Mouse (Mus musculus) embryonic fibroblast, embryonic 13.5 days (primary cell): ENCODE measurements around the gene Tlcd1. TPM values are rescaled to one million over a fixed set of nuclear protein-coding genes. Genes with fewer than 3 reads are reported as not detected.
"Not testable (repeated sequence)": the region's sequence is repeated elsewhere in the genome, so short reads cannot be mapped to it uniquely, and the experiment has no call there.

ENCODE experiments used
- H3K27ac ChIP-seq: 2 replicates; pipeline ENCODE4 v1.5.1; 2012; ENCODE audit warnings: low read length, control low read depth, inconsistent platforms; ENCODE audit not compliant: insufficient read depth
- H3K4me1 ChIP-seq: 2 replicates; pipeline ENCODE4 v1.6.1; 2011; ENCODE audit warnings: low read length; ENCODE audit not compliant: control insufficient read depth, insufficient read depth
- H3K4me3 ChIP-seq: 2 replicates; pipeline ENCODE4 v1.5.1; 2011; ENCODE audit warnings: mild to moderate bottlenecking, control low read depth, low read length; ENCODE audit not compliant: insufficient read depth
- CTCF ChIP-seq: IDR thresholded peaks from 2 replicates; pipeline ENCODE4 v1.5.1; 2011; ENCODE audit warnings: mild to moderate bottlenecking, control low read depth, low read length, moderate library complexity, borderline replicate concordance; ENCODE audit not compliant: insufficient read depth
- POLR2A ChIP-seq: IDR thresholded peaks from 2 replicates; pipeline ENCODE4 v1.6.1; 2011; ENCODE audit warnings: low read depth, mild to moderate bottlenecking, control low read depth, low read length, moderate library complexity
- polyA plus RNA-seq: library from polyadenylated mRNA; stranded (reverse); fragments of >200 nt; gene quantifications from 2 replicates; pipeline ENCODE4 v1.2.4, GENCODE M21; 2011; ENCODE audit warnings: low read depth; ENCODE audit not compliant: missing spikeins, insufficient read length

Tlcd1 gene
- 13.6 and 15.3 TPM in 2 replicates for polyA plus RNA-seq

- peaks cover 5% of the 10 kb centered on the region for H3K4me1 ChIP-seq
- H3K4me3 ChIP-seq = peak within 1 kb of the TSS; percentile 59
- peak within 1 kb of the TSS; percentile 98 for H3K27ac ChIP-seq
- TF ChIP-seq POLR2A (peak; percentile 64), CTCF (no peak)
These were observed at the start of gene Tlcd1, which contains the start of gene Nek8 for GRCm38 (mm10) chr11:78176402-78176862. Tlcd1 (plus strand) TSS chr11:78176711. Nek8 (minus strand) TSS chr11:78176675.

GRCm38 (mm10) chr11:78126739-78127138, 49.8 kb upstream of the Tlcd1 start:
- Histone ChIP-seq H3K4me3 (no peak overlapping the region), H3K4me1 (peaks cover 3% of the 10 kb centered on the region; the same call in 1 of the 2 replicates), H3K27ac (no peak overlapping the region)
- TF ChIP-seq CTCF = no peak
- no peak for TF ChIP-seq POLR2A

GRCm38 (mm10) chr11:78129458-78129857, 47.1 kb upstream of the Tlcd1 start:
- Histone ChIP-seq H3K4me3 (no peak overlapping the region), H3K27ac (no peak overlapping the region), H3K4me1 (peaks cover 3% of the 10 kb centered on the region; the same call in 1 of the 2 replicates)
- TF ChIP-seq POLR2A (no peak), CTCF (no peak)

DNA sequence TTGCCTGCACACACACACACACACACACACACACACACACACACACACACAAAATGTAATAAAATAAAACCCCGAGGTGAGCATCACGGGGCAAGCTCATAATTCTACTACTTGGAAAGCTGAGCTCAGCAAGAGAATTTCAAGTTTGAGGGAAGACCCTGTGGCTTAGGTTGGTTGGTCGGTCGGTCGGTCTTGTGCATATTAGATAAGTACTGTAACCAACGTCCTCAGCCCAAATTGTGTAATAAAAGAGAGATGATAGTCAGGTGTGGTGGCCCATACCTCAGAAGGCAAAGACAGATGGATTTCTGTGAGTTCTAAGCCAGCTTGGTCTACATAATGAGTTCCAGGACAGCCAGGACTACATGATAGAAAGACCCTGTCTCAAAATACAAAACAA, 42.6 kb upstream of the Tlcd1 start:
- Histone ChIP-seq H3K27ac (no peak overlapping the region), H3K4me3 (no peak overlapping the region), H3K4me1 (no peaks in the 10 kb centered on the region)
- TF ChIP-seq CTCF = no peak
- TF ChIP-seq POLR2A = no peak

GRCm38 (mm10) chr11:78134344-78134743, 42.2 kb upstream of the Tlcd1 start:
- H3K27ac ChIP-seq = no peak overlapping the region
- H3K4me3 ChIP-seq = no peak overlapping the region
- H3K4me1 ChIP-seq = no peaks in the 10 kb centered on the region
- TF ChIP-seq POLR2A = no peak
- no peak for TF ChIP-seq CTCF

DNA sequence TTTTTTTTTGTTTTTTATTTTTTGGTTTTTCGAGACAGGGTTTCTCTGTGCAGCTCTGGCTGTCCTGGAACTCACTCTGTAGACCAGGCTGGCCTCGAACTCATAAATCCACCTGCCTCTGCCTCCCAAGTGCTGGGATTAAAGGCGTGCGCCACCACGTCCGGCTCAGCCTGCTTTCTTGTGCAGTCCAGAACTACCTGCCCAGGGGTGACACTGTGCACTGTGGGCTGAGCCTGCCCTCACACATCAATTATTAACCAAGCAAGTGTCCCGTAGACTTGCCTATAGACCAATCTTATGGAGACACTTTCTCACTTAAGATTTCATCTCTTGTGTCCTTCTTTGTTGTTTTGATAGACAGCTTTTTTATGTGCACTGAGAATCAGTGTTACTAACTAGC, 41.2 kb upstream of the Tlcd1 start:
- H3K4me3 ChIP-seq, H3K27ac ChIP-seq, H3K4me1 ChIP-seq: not testable (repeated sequence)

- no peaks in the 10 kb centered on the region for H3K4me1 ChIP-seq
- no peak overlapping the region for H3K27ac ChIP-seq
- no peak overlapping the region for H3K4me3 ChIP-seq
- no peak for TF ChIP-seq CTCF
- TF ChIP-seq POLR2A = no peak
These were observed 40.4 kb upstream of the Tlcd1 start for GRCm38 (mm10) chr11:78136132-78136531.

DNA sequence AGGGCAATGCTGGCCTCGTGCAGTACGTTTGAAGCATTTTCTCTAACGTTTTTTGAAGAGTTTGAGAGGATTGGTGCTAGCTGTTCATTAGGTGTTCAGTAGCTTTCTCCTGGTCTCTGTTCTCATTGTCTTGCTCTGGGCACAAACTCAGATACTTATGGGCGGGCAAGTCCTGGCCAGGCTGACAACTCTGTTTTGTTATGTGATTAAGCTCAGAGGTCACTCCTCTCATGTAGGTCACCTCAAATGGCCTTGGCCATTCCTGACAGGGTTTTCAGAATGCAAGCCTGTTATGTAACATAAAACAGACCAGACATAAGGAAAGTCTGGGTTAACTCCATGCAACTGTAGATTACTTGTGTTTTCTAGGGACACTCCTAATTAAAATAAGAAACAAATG, 38.9 kb upstream of the Tlcd1 start:
- TF ChIP-seq CTCF (no peak), POLR2A (no peak)
- H3K4me3 ChIP-seq = no peak overlapping the region
- H3K4me1 ChIP-seq = no peaks in the 10 kb centered on the region
- H3K27ac ChIP-seq = no peak overlapping the region

- TF ChIP-seq POLR2A = no peak
- no peak for TF ChIP-seq CTCF
- Histone ChIP-seq H3K4me1 (no peaks in the 10 kb centered on the region), H3K4me3 (no peak overlapping the region), H3K27ac (no peak overlapping the region)
These were observed 38.5 kb upstream of the Tlcd1 start for GRCm38 (mm10) chr11:78138023-78138422.

- H3K4me1 ChIP-seq = no peaks in the 10 kb centered on the region
- TF ChIP-seq CTCF = no peak
- no peak for TF ChIP-seq POLR2A
These were observed 35.8 kb upstream of the Tlcd1 start for GRCm38 (mm10) chr11:78140665-78141064.

DNA sequence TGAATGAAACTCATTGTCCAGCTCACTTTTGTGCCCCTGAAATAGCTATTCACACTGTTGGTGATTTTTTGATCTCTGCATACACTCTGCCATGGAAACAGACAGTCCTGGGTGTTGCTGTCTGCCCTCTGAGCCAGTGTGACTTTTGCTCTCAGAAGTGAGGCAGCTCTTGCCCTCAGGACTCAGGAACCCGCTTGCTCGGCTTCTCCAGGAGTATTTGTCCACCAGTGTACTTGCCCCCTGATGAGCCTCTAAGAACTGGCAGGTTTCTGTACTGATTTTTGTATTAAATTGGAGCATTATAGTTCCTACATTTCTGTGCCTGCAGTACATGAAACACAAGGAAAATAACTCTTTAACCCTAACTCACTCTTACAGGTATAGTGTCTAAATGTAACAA, 33.0 kb upstream of the Tlcd1 start:
- TF ChIP-seq POLR2A (no peak), CTCF (no peak)
- Histone ChIP-seq H3K4me1 (0 out of 2 replicates have a peak, but pooled peaks cover 4% of the 10 kb centered on the region), H3K4me3 (no peak overlapping the region), H3K27ac (no peak overlapping the region)

More at GRCm38 (mm10) chr11:78140665-78141064, 35.8 kb upstream of the Tlcd1 start:
- Histone ChIP-seq H3K27ac (no peak overlapping the region), H3K4me3 (no peak overlapping the region)
